Mouse (Mus musculus): ENCODE data around the gene S100a6. TPM values are rescaled to one million over a fixed set of nuclear protein-coding genes. Genes with fewer than 3 reads are reported as not detected.

S100a6 gene
- polyA plus RNA-seq, 1 experiment = not detected

DNA sequence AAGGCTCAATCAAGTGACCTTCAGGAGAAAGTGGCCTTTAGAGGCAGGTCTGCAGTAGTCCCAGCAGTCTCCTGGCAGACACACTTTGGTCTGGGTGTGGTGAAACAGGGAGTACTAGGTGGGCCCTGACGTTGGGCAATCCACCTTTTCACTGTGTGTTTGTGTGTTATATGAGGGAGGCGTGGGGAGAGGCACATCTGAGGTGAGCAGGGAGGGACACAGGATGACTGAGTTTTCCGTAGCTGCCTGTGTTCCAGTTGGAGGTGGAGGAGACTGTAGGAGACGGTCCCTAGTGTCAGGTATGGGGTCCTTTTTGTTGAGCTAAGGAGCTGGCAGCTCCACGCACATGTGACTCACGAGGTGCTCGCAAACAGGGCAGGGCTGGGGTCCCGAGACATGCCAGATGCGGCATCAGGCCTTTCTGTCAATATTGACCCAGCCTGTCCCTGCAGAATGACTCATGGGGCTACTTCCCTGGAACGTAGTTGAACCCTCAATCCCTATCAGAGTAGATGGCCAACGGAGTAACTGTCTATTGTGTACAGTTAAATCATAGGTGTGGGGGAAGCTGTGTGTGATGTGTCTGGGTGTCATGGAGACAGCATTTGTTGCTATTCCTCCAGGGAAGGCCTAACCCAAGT, 2.0 kb downstream of the S100a6 start:
- TF ChIP-seq GATA1 (IDR thresholded peaks at IDR 0.05; ENCODE audit: low read length) = no peak
- TF ChIP-seq TAL1 (IDR thresholded peaks at IDR 0.05; ENCODE audit: low read length) = no peak
- Histone ChIP-seq H3K4me3 (replicated peaks) (no peak overlapping the region), H3K9me3 (ENCODE audit: control insufficient read depth, low read length) (no peaks in the 10 kb centered on the region)

DNA sequence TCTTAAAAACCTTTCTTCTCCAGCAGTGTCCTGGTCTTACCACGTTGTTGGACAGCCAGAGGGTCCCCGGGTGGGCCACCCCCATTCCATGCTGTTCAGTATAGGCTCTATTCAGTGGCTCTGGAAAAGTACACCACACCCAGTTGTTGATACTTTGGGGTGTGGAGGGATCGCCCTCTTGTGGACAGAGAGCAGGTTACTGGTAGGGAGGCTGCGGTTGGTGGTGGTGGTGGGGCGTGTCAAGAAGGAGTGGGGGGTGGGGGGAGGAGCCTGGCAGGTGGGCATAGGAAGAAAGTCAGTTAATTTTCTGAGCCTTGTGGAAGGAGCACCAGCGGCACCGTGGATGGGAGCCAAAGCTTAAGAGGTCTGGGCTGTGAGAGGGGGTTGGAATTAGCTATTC, 2.7 kb downstream of the S100a6 start:
- TF ChIP-seq TAL1 (IDR thresholded peaks at IDR 0.05; ENCODE audit: low read length) = no peak
- TF ChIP-seq GATA1 (IDR thresholded peaks at IDR 0.05; ENCODE audit: low read length) = no peak
- Histone ChIP-seq H3K4me1 (ENCODE audit: control insufficient read depth) (peaks cover 7% of the 10 kb centered on the region), H3K27me3 (ENCODE audit: control insufficient read depth) (peaks cover 8% of the 10 kb centered on the region), H3K4me3 (replicated peaks) (no peak overlapping the region), H3K9me3 (ENCODE audit: control insufficient read depth, low read length) (no peaks in the 10 kb centered on the region), H3K36me3 (ENCODE audit: control insufficient read depth) (no peaks in the 10 kb centered on the region)

More for the DNA sequence above, 2.0 kb downstream of the S100a6 start:
- Histone ChIP-seq H3K4me1 (ENCODE audit: control insufficient read depth) (peaks cover 7% of the 10 kb centered on the region), H3K27me3 (ENCODE audit: control insufficient read depth) (peaks cover 8% of the 10 kb centered on the region), H3K36me3 (ENCODE audit: control insufficient read depth) (no peaks in the 10 kb centered on the region)

GRCm38 (mm10) chr3:90615911-90616310, 3.2 kb downstream of the S100a6 start:
- Histone ChIP-seq H3K4me3 (replicated peaks) (no peak overlapping the region), H3K4me1 (ENCODE audit: control insufficient read depth) (peaks cover 7% of the 10 kb centered on the region), H3K9me3 (ENCODE audit: control insufficient read depth, low read length) (no peaks in the 10 kb centered on the region), H3K27me3 (ENCODE audit: control insufficient read depth) (peaks cover 8% of the 10 kb centered on the region), H3K36me3 (ENCODE audit: control insufficient read depth) (no peaks in the 10 kb centered on the region)
- TF ChIP-seq GATA1 (IDR thresholded peaks at IDR 0.05; ENCODE audit: low read length) (no peak), TAL1 (IDR thresholded peaks at IDR 0.05; ENCODE audit: low read length) (no peak)

DNA sequence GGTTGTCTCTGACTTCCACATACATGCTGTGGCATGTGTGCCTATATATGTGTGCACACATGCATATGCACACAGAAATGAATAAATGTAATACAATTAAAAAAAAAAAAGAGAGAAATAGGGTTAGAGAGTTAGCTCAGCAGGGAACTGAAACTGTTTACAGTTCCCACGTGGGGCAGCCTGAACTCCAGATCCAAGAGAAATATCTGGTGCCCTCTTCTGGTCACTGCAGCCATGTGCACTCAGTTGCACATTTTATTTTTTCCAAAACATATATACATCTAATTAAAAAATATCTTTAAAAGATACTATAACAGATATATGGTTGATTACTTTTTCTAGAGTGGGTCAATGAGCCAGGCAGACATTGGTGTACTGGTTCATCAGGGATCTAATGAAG, 4.9 kb downstream of the S100a6 start:
- TF ChIP-seq TAL1 (IDR thresholded peaks at IDR 0.05; ENCODE audit: low read length) (no peak), GATA1 (IDR thresholded peaks at IDR 0.05; ENCODE audit: low read length) (no peak)
- Histone ChIP-seq H3K27me3 (ENCODE audit: control insufficient read depth) (peaks cover 8% of the 10 kb centered on the region), H3K9me3 (ENCODE audit: control insufficient read depth, low read length) (no peaks in the 10 kb centered on the region), H3K4me1 (ENCODE audit: control insufficient read depth) (peaks cover 7% of the 10 kb centered on the region), H3K36me3 (ENCODE audit: control insufficient read depth) (no peaks in the 10 kb centered on the region), H3K4me3 (replicated peaks) (no peak overlapping the region)

DNA sequence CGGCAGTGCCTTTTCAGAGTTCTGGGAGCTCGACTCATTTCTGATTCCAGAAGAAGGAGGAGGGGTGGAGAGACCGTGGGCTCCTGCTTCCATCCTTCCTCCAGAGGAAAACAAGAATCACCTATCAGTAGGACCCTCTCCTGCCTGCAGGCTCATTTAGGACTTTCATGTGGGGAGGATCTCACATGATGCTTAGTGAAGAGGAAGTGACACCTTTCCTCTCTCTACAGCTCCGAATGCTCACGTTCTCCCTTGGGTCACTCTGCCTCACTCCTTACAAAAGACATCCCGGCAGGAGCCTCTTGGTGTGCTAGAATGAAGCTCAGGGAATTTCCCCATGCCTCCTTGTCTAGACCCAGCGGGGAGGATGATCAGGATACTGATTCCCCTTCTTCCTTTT, 8.9 kb downstream of the S100a6 start:
- Histone ChIP-seq H3K4me3 (replicated peaks) (no peak overlapping the region), H3K4me1 (ENCODE audit: control insufficient read depth) (no peaks in the 10 kb centered on the region), H3K9me3 (ENCODE audit: control insufficient read depth, low read length) (no peaks in the 10 kb centered on the region), H3K27me3 (ENCODE audit: control insufficient read depth) (no peaks in the 10 kb centered on the region), H3K36me3 (ENCODE audit: control insufficient read depth) (no peaks in the 10 kb centered on the region)
- TF ChIP-seq GATA1 (IDR thresholded peaks at IDR 0.05; ENCODE audit: low read length) (no peak), TAL1 (IDR thresholded peaks at IDR 0.05; ENCODE audit: low read length) (no peak)

GRCm38 (mm10) chr3:90623435-90624071, 10.9 kb downstream of the S100a6 start:
- H3K9me3 ChIP-seq (ENCODE audit: control insufficient read depth, low read length) = no peaks in the 10 kb centered on the region
- no peak overlapping the region for H3K4me3 ChIP-seq (replicated peaks)
- no peaks in the 10 kb centered on the region for H3K27me3 ChIP-seq (ENCODE audit: control insufficient read depth)
- TF ChIP-seq GATA1 (IDR thresholded peaks at IDR 0.05; ENCODE audit: low read length) (no peak), TAL1 (IDR thresholded peaks at IDR 0.05; ENCODE audit: low read length) (no peak)
- no peaks in the 10 kb centered on the region for H3K36me3 ChIP-seq (ENCODE audit: control insufficient read depth)
- no peaks in the 10 kb centered on the region for H3K4me1 ChIP-seq (ENCODE audit: control insufficient read depth)

DNA sequence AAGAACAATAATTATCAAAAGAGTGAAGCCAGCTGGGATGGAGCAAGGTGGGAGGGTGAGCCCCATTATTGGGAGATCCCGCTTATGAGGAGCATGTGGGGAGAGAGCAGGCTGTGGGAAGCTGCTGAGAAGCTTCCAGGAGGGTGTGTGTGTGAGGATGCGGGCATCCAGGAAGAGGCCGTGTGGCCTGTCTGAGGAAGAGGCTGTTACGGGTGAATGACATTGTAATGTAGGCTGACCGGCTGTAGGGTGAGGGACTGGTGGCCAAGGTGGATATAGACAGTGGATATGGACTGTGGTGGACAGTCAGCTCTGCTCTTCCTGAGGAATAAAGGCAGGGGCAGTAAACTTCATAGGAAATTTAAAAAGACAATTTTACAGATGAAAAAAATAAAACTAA, 12.8 kb downstream of the S100a6 start:
- no peak for TF ChIP-seq TAL1 (IDR thresholded peaks at IDR 0.05; ENCODE audit: low read length)
- Histone ChIP-seq H3K36me3 (ENCODE audit: control insufficient read depth) (no peaks in the 10 kb centered on the region), H3K27me3 (ENCODE audit: control insufficient read depth) (no peaks in the 10 kb centered on the region), H3K4me3 (replicated peaks) (no peak overlapping the region), H3K9me3 (ENCODE audit: control insufficient read depth, low read length) (no peaks in the 10 kb centered on the region), H3K4me1 (ENCODE audit: control insufficient read depth) (no peaks in the 10 kb centered on the region)

DNA sequence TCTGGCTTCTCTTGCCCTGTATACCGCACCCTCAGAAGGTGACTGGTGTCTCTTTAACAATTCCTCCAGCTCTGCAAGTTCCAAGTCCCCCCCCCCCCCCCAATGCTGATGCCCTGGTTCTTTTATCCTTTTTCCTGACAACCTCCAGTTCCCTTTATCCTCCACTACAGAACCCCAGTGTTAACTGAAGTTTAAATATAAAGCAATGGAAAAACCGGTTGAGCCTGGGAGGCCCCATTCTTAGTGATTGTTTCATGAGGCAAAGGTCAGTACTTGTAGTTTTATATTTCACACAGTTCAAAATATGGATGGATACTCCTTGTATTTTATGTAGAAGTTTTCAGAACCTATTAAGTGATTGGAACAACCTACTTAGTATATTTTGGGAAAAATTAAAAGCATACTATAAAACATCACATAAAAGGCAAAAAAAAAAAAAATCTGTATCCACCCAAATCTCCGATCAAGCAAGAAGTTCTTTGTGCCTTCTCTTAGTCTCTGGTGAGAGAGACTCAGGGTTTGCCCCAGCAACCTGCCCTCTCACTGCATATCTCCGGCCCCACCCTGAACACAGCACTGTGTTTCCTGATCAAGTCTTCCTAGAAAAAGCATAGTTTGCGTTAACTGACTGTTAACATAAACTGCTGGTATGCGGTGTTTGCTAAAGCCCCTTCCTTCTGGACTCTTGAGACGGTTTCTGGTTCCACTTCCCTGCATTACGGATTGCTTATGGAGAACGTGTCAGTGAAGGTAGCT, 13.8 kb downstream of the S100a6 start:
- H3K4me3 ChIP-seq (replicated peaks) = no peak overlapping the region
- H3K9me3 ChIP-seq (ENCODE audit: control insufficient read depth, low read length) = no peaks in the 10 kb centered on the region
- H3K36me3 ChIP-seq (ENCODE audit: control insufficient read depth) = no peaks in the 10 kb centered on the region
- H3K4me1 ChIP-seq (ENCODE audit: control insufficient read depth) = no peaks in the 10 kb centered on the region
- no peaks in the 10 kb centered on the region for H3K27me3 ChIP-seq (ENCODE audit: control insufficient read depth)
- TF ChIP-seq TAL1 (IDR thresholded peaks at IDR 0.05; ENCODE audit: low read length) (no peak), GATA1 (IDR thresholded peaks at IDR 0.05; ENCODE audit: low read length) (no peak)

DNA sequence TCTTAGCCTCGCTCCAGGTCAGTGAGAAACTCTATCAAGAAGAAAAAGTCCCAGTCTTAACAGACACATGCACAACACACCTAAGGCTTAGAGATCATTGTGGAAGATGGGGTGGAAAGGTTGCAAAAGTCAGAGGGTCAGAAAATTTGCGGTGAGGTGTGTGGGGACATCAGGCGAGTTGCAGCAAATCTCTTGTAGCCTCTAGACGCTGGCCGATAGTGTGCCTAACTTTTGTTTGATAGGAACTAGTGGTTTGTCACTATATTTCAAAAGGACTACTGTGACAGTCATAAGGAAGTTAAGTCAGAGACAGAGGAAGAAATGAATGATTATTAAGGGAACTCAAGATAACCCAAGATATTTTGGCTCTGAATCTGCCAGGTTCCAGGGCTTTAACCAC, 14.7 kb downstream of the S100a6 start:
- TF ChIP-seq TAL1 (IDR thresholded peaks at IDR 0.05; ENCODE audit: low read length) = no peak
- TF ChIP-seq GATA1 (IDR thresholded peaks at IDR 0.05; ENCODE audit: low read length) = no peak
- Histone ChIP-seq H3K4me1 (ENCODE audit: control insufficient read depth) (no peaks in the 10 kb centered on the region), H3K9me3 (ENCODE audit: control insufficient read depth, low read length) (no peaks in the 10 kb centered on the region), H3K27me3 (ENCODE audit: control insufficient read depth) (no peaks in the 10 kb centered on the region), H3K4me3 (replicated peaks) (no peak overlapping the region), H3K36me3 (ENCODE audit: control insufficient read depth) (no peaks in the 10 kb centered on the region)

Data from erythroblast, embryonic 14.5 days (primary cell).